Mouse (Mus musculus) CH12.LX (cell line): Measurements from ENCODE around the gene Map7.

Experiments used
- EP300 ChIP-seq: IDR thresholded peaks from 2 replicates; pipeline ENCODE4 v1.6.1; 2011; ENCODE audit warnings: low read length, improper control_type of control experiment
- MAFK ChIP-seq: IDR thresholded peaks from 2 replicates; pipeline ENCODE4 v1.6.1; 2011; ENCODE audit warnings: low read length, improper control_type of control experiment; ENCODE audit not compliant: insufficient replicate concordance
- MYC ChIP-seq: IDR thresholded peaks from 2 replicates; pipeline ENCODE4 v1.6.1; 2011; ENCODE audit warnings: low read depth, mild to moderate bottlenecking, improper control_type of control experiment, low read length
- NRF1 ChIP-seq: IDR thresholded peaks from 2 replicates; pipeline ENCODE4 v1.6.1; 2014; ENCODE audit warnings: low read depth, mild to moderate bottlenecking, inconsistent platforms, low read length, improper control_type of control experiment, moderate library complexity
- POLR2A ChIP-seq: IDR thresholded peaks from 2 replicates; pipeline ENCODE4 v1.6.1; 2011; ENCODE audit warnings: low read depth, mild to moderate bottlenecking, improper control_type of control experiment, low read length
- RAD21 ChIP-seq: IDR thresholded peaks from 2 replicates; pipeline ENCODE4 v1.6.1; 2011; ENCODE audit warnings: low read depth, mild to moderate bottlenecking, low read length, improper control_type of control experiment, moderate library complexity
- RCOR1 ChIP-seq: conservative IDR thresholded peaks from 2 replicates; pipeline ENCODE4 v1.6.1; 2012; ENCODE audit warnings: low read depth, mild to moderate bottlenecking, inconsistent platforms, low read length, improper control_type of control experiment
- USF1 ChIP-seq: IDR thresholded peaks from 2 replicates; pipeline ENCODE4 v1.6.1; 2014; ENCODE audit warnings: low read depth, mild to moderate bottlenecking, inconsistent platforms, low read length, improper control_type of control experiment
- ZNF384 ChIP-seq: IDR thresholded peaks from 2 replicates; pipeline ENCODE4 v1.6.1; 2012; ENCODE audit warnings: low read depth, low read length, improper control_type of control experiment, inconsistent platforms

DNA sequence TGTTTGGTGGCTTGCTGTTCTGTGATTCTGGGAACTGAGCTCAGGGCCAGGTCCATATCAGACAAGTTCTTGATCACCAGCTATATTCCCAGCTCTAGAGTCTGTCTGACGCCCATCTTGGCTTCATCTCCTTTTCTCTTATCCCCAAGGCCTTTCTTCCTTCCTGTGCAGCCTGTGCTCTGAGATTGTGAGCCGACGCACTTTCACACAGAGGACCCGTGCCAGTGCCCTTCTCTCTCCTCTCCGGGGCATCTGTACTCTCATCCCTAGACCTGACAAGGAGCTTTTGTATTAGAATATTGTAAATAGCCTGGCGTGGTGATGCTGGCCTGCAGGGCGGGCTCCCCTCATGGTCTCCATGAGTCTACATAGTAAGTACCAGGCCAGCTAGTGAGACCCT, 7.1 kb downstream of the Map7 start:
- TF ChIP-seq NRF1 (no peak), USF1 (no peak), MAFK (no peak), MYC (no peak), POLR2A (no peak), ZNF384 (no peak), RCOR1 (no peak), RAD21 (no peak), EP300 (no peak)
